Mouse (Mus musculus) liver (tissue): Measurements from ENCODE around the gene Prss40.

ENCODE experiments used
- DNase-seq: peaks from one replicate; pipeline ENCODE4 v3.0.0-alpha.2; 2020; ENCODE audit warnings: mixed read lengths

Prss40 gene

GRCm38 (mm10) chr1:34560843-34561242 is at the start of gene Prss40:
Gene Prss40 (minus strand): TSS chr1:34560943.
- no peak for DNase-seq

GRCm38 (mm10) chr1:34602363-34602762 is 41.6 kb upstream of the Prss40 start:
- DNase-seq, result peak; percentile 73

- no peak for DNase-seq
Observed at GRCm38 (mm10) chr1:34601323-34602047, 40.7 kb upstream of the Prss40 start.

- no peak for DNase-seq
Observed at GRCm38 (mm10) chr1:34600000-34600399, 39.3 kb upstream of the Prss40 start.

- no peak for DNase-seq
Observed at GRCm38 (mm10) chr1:34587298-34588096, 26.8 kb upstream of the Prss40 start.

GRCm38 (mm10) chr1:34584736-34585135 is 24.0 kb upstream of the Prss40 start:
- DNase-seq, result no peak

- DNase-seq, result no peak
Observed at GRCm38 (mm10) chr1:34583821-34584263, 23.1 kb upstream of the Prss40 start.

GRCm38 (mm10) chr1:34582218-34582617 is 21.5 kb upstream of the Prss40 start:
- DNase-seq, result no peak

- no peak for DNase-seq
Observed at GRCm38 (mm10) chr1:34579782-34580356, 19.1 kb upstream of the Prss40 start.

GRCm38 (mm10) chr1:34578851-34579781 is 18.4 kb upstream of the Prss40 start, which contains the start of gene Amer3:
Gene Amer3 (plus strand): TSS chr1:34579657.
- peak; percentile 71 for DNase-seq

- no peak for DNase-seq
Observed at GRCm38 (mm10) chr1:34573221-34573620, 12.5 kb upstream of the Prss40 start.

GRCm38 (mm10) chr1:34571431-34571830 is 10.7 kb upstream of the Prss40 start:
- no peak for DNase-seq

- no peak for DNase-seq
Observed at GRCm38 (mm10) chr1:34569876-34570275, 9.1 kb upstream of the Prss40 start.

- DNase-seq, result no peak
Observed at GRCm38 (mm10) chr1:34568120-34568519, 7.4 kb upstream of the Prss40 start.

- DNase-seq, result no peak
Observed at GRCm38 (mm10) chr1:34564383-34565045, 3.8 kb upstream of the Prss40 start.

GRCm38 (mm10) chr1:34554275-34554674 is 6.5 kb downstream of the Prss40 start:
- no peak for DNase-seq

GRCm38 (mm10) chr1:34553690-34554089 is 7.1 kb downstream of the Prss40 start:
- no peak for DNase-seq

GRCm38 (mm10) chr1:34547074-34547473 is 13.7 kb downstream of the Prss40 start:
- DNase-seq, result no peak

GRCm38 (mm10) chr1:34536767-34537485 is 23.8 kb downstream of the Prss40 start:
- DNase-seq, result no peak

GRCm38 (mm10) chr1:34536291-34536766 is 24.4 kb downstream of the Prss40 start:
- DNase-seq, result no peak
